Mouse (Mus musculus) layer of hippocampus, postnatal 14 days (tissue): ENCODE measurements around the gene Acer1. TPM values are rescaled to one million over a fixed set of nuclear protein-coding genes. Genes with fewer than 3 reads are reported as not detected.

Experiments
- total RNA-seq, 2 experiments: library from RNA; stranded (reverse); gene quantifications; 2 replicates each; pipeline ENCODE4 v1.2.3; 2021

Acer1 gene
- total RNA-seq, 2 experiments from 2014 or later = not detected

Other genes with a start within 250 kb of the Acer1 start
- 1 to 10 TPM; 2.1 to 3.0 TPM for gene Nrtn, start 224.6 kb downstream of the Acer1 start, total RNA-seq
- gene Dus3l, start 217.4 kb downstream of the Acer1 start, total RNA-seq = 10 to 100 TPM; 60.9 to 66.3 TPM
- gene Prr22, start 211.9 kb downstream of the Acer1 start, total RNA-seq = under 1 TPM; 0.35 to 0.57 TPM
- gene Rfx2, start 151.1 kb downstream of the Acer1 start, total RNA-seq = 1 to 10 TPM; 3.0 to 4.2 TPM
- not detected for gene Acsbg2, start 107.7 kb downstream of the Acer1 start, total RNA-seq
- gene 1700061G19Rik, start 106.6 kb downstream of the Acer1 start, total RNA-seq = under 1 TPM; 0.24 to 0.28 TPM
- gene Mllt1, start 46.7 kb downstream of the Acer1 start, total RNA-seq = 10 to 100 TPM; 59.6 to 64.8 TPM
- gene Clpp, start 8.2 kb upstream of the Acer1 start, total RNA-seq = 10 to 100 TPM; 56.1 to 58.3 TPM
- gene Alkbh7, start 15.2 kb upstream of the Acer1 start, total RNA-seq = 10 to 100 TPM; 18.2 to 22.3 TPM
- not detected for gene Pspn, start 17.9 kb upstream of the Acer1 start, total RNA-seq
- 10 to 100 TPM; 51.0 to 56.0 TPM for gene Gtf2f1, start 29.2 kb upstream of the Acer1 start, total RNA-seq
- gene Gm17949, start 29.3 kb upstream of the Acer1 start, total RNA-seq = under 1 TPM in 1 of 2 experiments, not detected in 1; 0.28 TPM
- gene Khsrp, start 49.4 kb upstream of the Acer1 start, total RNA-seq = 100 to 1,000 TPM; 104 to 111 TPM
- gene Slc25a41, start 59.5 kb upstream of the Acer1 start, total RNA-seq = not detected
- 1 to 10 TPM in 1 of 2 experiments, under 1 TPM in 1; 0.79 to 1.6 TPM for gene Crb3, start 77.0 kb upstream of the Acer1 start, total RNA-seq
- gene Slc25a23, start 77.7 kb upstream of the Acer1 start, total RNA-seq = 100 to 1,000 TPM; 338 to 358 TPM
- gene Dennd1c, start 96.4 kb upstream of the Acer1 start, total RNA-seq = 1 to 10 TPM; 1.4 to 2.9 TPM
- 100 to 1,000 TPM; 714 to 754 TPM for gene Tubb4a, start 105.7 kb upstream of the Acer1 start, total RNA-seq
- under 1 TPM; 0.50 to 0.60 TPM for gene Tnfsf9, start 123.2 kb upstream of the Acer1 start, total RNA-seq
- under 1 TPM in 1 of 2 experiments, not detected in 1; 0.48 TPM for gene Cd70, start 167.7 kb upstream of the Acer1 start, total RNA-seq
- not detected for gene Tnfsf14, start 212.1 kb upstream of the Acer1 start, total RNA-seq
- gene C3, start 246.0 kb upstream of the Acer1 start, total RNA-seq = 1 to 10 TPM; 1.6 to 4.2 TPM